Mouse (Mus musculus): ENCODE measurements around the gene Ebf1.

DNA sequence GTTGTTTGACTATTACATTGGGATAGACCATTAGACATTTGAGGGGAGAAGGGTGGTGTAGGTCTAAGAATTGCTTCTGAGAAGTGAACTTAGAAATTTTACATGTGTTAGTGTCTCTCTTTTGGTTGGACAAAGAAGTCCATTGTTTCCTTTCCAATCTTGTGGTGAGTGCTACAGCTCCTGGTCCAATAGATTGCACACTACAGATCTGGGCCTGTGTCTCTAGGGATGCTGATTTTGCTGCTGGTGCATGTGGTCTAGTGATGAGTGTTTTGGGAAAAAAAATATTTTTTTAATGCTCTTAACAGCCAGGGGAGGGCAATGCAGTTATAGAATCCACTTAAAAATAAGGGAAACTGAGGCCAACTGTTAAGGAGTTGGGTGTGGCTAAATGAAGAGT, 276.9 kb downstream of the Ebf1 start:
- TF ChIP-seq CTCF (IDR thresholded peaks at IDR 0.05; ENCODE audit: low read depth) (no peak), EP300 (IDR thresholded peaks at IDR 0.05; ENCODE audit: low read depth) (no peak)
